Mouse (Mus musculus): ENCODE measurements at regions not wholly inside any gene's neighbourhood (a gene's known extent, or its start where the extent isn't known, plus 50 kb on each side); places are given as distances from the start of the nearest gene placed in this dataset.
"Not testable (repeated sequence)": the region's sequence is repeated elsewhere in the genome, so short reads cannot be mapped to it uniquely, and the experiment has no call there.

DNA sequence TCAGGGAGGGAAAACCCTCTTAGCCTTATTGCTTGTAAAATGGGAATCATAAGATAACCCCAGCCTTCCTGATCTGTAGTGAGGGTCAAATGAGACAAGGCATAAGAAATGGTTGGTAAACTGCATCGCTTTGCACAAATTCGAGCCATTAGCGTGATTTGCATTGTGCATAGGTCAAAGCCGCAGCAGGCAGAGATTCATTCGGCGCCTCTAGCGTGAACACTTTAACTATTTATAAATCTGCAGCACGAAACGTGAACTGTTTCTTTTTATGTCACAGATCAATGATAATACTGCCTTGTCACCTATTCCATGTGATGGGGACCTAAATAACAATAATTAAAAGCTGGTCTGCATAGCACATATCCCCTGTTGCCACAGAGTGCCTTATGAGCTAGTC is 354.9 kb downstream of the Lrig3 start:
- H3K36me3 ChIP-seq (ENCODE audit: control insufficient read depth, insufficient read depth, low read length), result no peaks in the 10 kb centered on the region
- no peak overlapping the region for H3K4me3 ChIP-seq (ENCODE audit: low read depth, low read length)
- no peaks in the 10 kb centered on the region for H3K27me3 ChIP-seq (ENCODE audit: control insufficient read depth, insufficient read depth, low read length)
- no peak for TF ChIP-seq CTCF (IDR thresholded peaks at IDR 0.05; ENCODE audit: extremely low read depth, insufficient read length, insufficient replicate concordance, low read depth, low read length)
- TF ChIP-seq POLR2A (IDR thresholded peaks at IDR 0.05; ENCODE audit: low read depth, low read length), result no peak
- no peaks in the 10 kb centered on the region for H3K4me1 ChIP-seq (ENCODE audit: control insufficient read depth, insufficient read depth, insufficient read length, low read length)
- no peak overlapping the region for H3K27ac ChIP-seq (ENCODE audit: insufficient read depth, low read depth, low read length)
- WGBS, result 84% methylated on average over 9 of the region's 9 CpGs

DNA sequence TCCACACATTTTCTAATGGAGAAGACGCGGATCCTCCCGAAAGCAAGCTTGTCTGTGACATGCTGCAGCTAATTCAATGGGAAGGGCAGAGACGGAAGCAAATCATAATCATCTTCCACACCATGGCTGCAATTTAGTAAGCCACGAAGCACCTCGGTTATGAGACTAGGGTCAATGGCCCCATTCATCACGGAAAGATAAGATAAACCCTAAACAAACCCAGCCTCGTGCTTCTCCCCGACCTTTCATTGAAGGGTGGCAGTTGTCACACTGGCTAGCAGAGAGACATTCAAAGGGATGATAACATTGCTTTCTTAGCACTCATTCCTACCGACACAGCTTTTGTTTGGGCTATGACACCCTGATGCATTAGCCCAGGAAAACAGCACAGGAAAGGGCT is 353.8 kb downstream of the Lrig3 start:
- WGBS, result 27% methylated on average over 10 of the region's 10 CpGs

DNA sequence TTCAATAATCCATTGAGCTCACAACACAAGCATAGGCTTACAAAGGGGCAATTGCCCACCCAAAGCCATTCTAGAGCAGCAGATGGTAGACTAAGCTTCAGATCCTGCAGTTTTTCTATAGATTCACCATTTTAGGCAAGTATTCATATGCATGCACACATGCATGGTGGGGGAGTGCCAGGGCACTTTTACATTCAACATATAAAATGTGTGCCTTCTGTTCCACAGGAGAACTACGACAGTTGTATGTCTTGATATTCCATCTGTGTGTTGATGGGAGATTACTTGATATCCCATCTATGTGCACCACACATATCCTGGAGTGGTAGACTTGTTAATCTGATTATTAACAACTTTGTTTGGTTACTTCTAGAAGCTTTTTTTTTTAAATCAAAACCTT is 334.0 kb downstream of the Lrig3 start:
- Histone ChIP-seq H3K4me3 (ENCODE audit: low read depth, low read length) (no peak overlapping the region), H3K27ac (ENCODE audit: insufficient read depth, low read depth, low read length) (no peak overlapping the region), H3K27me3 (ENCODE audit: control insufficient read depth, insufficient read depth, low read length) (no peaks in the 10 kb centered on the region), H3K36me3 (ENCODE audit: control insufficient read depth, insufficient read depth, low read length) (no peaks in the 10 kb centered on the region), H3K4me1 (ENCODE audit: control insufficient read depth, insufficient read depth, insufficient read length, low read length) (no peaks in the 10 kb centered on the region)
- WGBS, result 86% methylated on average over 1 of the region's 1 CpGs
- TF ChIP-seq CTCF (IDR thresholded peaks at IDR 0.05; ENCODE audit: extremely low read depth, insufficient read length, insufficient replicate concordance, low read depth, low read length), result no peak
- TF ChIP-seq POLR2A (IDR thresholded peaks at IDR 0.05; ENCODE audit: low read depth, low read length), result no peak

More for the DNA sequence above, 353.8 kb downstream of the Lrig3 start:
- no peaks in the 10 kb centered on the region for H3K27me3 ChIP-seq (ENCODE audit: control insufficient read depth, insufficient read depth, low read length)
- no peak overlapping the region for H3K27ac ChIP-seq (ENCODE audit: insufficient read depth, low read depth, low read length)
- no peaks in the 10 kb centered on the region for H3K36me3 ChIP-seq (ENCODE audit: control insufficient read depth, insufficient read depth, low read length)
- no peaks in the 10 kb centered on the region for H3K4me1 ChIP-seq (ENCODE audit: control insufficient read depth, insufficient read depth, insufficient read length, low read length)
- H3K4me3 ChIP-seq (ENCODE audit: low read depth, low read length), result no peak overlapping the region
- TF ChIP-seq POLR2A (IDR thresholded peaks at IDR 0.05; ENCODE audit: low read depth, low read length), result no peak
- no peak for TF ChIP-seq CTCF (IDR thresholded peaks at IDR 0.05; ENCODE audit: extremely low read depth, insufficient read length, insufficient replicate concordance, low read depth, low read length)

DNA sequence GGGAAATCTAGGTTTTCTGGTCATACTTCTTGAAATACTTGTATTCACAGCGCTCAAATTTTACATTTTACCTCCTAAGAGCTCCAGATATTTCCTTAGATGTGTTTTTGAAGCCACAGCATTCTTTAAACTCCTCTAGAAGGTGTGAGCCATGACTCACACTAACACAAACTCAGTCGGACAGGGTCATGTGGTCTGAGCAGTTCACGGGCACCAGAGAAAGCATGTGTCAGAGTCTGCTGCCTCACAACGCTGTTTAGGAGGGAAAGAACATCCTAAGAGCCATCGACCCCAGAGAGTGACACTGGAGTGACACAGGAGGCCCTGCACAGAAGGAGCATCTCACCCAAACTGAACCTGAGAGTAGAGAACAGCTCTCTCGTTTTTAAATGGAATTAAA is 332.2 kb downstream of the Lrig3 start:
- Histone ChIP-seq H3K4me3 (ENCODE audit: low read depth, low read length) (no peak overlapping the region), H3K4me1 (ENCODE audit: control insufficient read depth, insufficient read depth, insufficient read length, low read length) (no peaks in the 10 kb centered on the region), H3K36me3 (ENCODE audit: control insufficient read depth, insufficient read depth, low read length) (no peaks in the 10 kb centered on the region), H3K27ac (ENCODE audit: insufficient read depth, low read depth, low read length) (no peak overlapping the region), H3K27me3 (ENCODE audit: control insufficient read depth, insufficient read depth, low read length) (no peaks in the 10 kb centered on the region)
- TF ChIP-seq CTCF (IDR thresholded peaks at IDR 0.05; ENCODE audit: extremely low read depth, insufficient read length, insufficient replicate concordance, low read depth, low read length) (no peak), POLR2A (IDR thresholded peaks at IDR 0.05; ENCODE audit: low read depth, low read length) (no peak)
- 67% methylated on average over 6 of the region's 6 CpGs for WGBS

DNA sequence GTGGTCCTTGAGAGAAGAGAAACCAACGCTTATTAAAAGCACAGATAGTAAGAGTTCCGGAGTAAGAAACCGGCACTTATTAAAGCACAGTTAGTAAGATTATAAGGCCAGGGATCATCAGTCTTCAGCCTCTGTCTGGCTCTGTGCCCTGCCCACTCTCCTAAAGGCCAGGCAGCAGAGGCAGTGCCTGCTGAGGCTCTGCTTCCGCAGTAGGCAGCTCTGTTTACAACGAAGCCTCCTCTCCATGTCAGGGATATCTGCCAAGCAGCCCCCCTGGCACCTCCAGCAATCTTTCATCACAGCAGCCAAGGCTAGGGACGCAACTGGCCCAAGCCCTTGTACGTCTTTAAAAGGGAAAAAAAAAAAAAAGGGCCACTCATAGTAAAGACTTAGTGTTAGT is 329.9 kb downstream of the Lrig3 start:
- Histone ChIP-seq H3K4me3 (ENCODE audit: low read depth, low read length) (no peak overlapping the region), H3K27me3 (ENCODE audit: control insufficient read depth, insufficient read depth, low read length) (no peaks in the 10 kb centered on the region), H3K36me3 (ENCODE audit: control insufficient read depth, insufficient read depth, low read length) (no peaks in the 10 kb centered on the region), H3K4me1 (ENCODE audit: control insufficient read depth, insufficient read depth, insufficient read length, low read length) (no peaks in the 10 kb centered on the region), H3K27ac (ENCODE audit: insufficient read depth, low read depth, low read length) (no peak overlapping the region)
- WGBS, result 75% methylated on average over 7 of the region's 7 CpGs
- no peak for TF ChIP-seq POLR2A (IDR thresholded peaks at IDR 0.05; ENCODE audit: low read depth, low read length)
- TF ChIP-seq CTCF (IDR thresholded peaks at IDR 0.05; ENCODE audit: extremely low read depth, insufficient read length, insufficient replicate concordance, low read depth, low read length), result no peak

DNA sequence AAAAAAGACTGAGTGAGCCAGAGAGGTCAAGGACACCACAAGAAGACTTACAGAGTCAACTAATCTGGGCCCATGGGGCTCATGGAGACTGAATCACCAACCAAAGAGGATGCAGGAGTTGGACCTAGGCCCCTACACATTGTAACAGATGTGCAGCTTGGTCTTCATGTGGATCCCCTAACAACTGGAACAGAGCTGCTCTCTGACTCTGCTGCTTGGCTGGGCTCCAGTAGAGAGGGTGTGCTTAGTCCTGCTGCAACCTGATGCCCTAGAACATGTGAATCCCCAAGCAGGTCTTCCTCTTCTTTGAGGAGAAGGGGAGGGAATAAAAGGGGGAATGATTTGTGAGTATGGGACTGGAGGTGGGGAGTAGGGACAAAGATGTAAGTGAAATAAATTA is 325.8 kb downstream of the Lrig3 start:
- Histone ChIP-seq H3K27me3 (ENCODE audit: control insufficient read depth, insufficient read depth, low read length) (no peaks in the 10 kb centered on the region), H3K27ac (ENCODE audit: insufficient read depth, low read depth, low read length) (no peak overlapping the region), H3K4me1 (ENCODE audit: control insufficient read depth, insufficient read depth, insufficient read length, low read length) (no peaks in the 10 kb centered on the region), H3K36me3 (ENCODE audit: control insufficient read depth, insufficient read depth, low read length) (no peaks in the 10 kb centered on the region), H3K4me3 (ENCODE audit: low read depth, low read length) (no peak overlapping the region)
- no peak for TF ChIP-seq POLR2A (IDR thresholded peaks at IDR 0.05; ENCODE audit: low read depth, low read length)
- TF ChIP-seq CTCF (IDR thresholded peaks at IDR 0.05; ENCODE audit: extremely low read depth, insufficient read length, insufficient replicate concordance, low read depth, low read length), result no peak

DNA sequence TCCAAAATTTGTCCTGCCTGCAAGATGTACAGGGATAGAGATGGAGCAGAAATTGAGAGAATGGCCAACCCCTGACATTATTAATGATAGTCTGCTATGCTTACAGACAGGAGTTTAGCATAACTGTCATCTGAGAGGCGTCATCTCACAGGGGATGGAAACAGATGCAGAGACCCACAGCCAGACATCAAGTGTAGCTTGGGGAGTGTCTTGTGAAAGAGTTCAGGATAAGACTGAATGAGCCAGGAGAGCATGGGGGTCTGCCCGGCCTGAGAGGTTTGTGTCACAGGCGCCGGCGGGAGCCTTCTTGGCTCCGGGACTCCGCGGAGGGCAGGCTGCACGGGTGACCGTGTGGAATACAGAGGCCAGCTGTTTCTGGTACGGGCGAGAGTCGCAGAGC is 319.1 kb downstream of the Lrig3 start:
- H3K27ac ChIP-seq (ENCODE audit: insufficient read depth, low read depth, low read length); H3K36me3 ChIP-seq (ENCODE audit: control insufficient read depth, insufficient read depth, low read length); H3K27me3 ChIP-seq (ENCODE audit: control insufficient read depth, insufficient read depth, low read length); H3K4me3 ChIP-seq (ENCODE audit: low read depth, low read length); H3K4me1 ChIP-seq (ENCODE audit: control insufficient read depth, insufficient read depth, insufficient read length, low read length): not testable (repeated sequence)
- 94% methylated on average over 10 of the region's 13 CpGs for WGBS

DNA sequence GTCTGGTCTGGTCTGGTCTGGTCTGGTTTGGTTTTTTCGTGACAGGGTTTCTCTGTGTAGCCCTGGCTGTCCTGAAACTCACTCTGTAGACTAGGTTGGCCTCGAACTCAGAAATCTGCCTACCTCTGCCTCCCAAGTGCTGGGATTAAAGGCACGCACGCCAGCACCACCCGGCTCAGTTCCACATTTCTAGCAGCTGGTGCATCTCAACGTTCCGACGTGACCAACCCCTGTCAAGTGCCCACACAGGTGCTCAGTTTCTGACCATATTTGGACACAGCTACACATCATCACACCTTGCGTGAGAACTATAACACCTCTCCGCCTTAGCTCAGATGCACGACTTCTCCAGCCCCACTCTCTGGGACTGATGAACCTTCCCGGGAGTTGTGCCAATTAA is 304.4 kb downstream of the Lrig3 start:
- WGBS, result 91% methylated on average over 12 of the region's 12 CpGs
- H3K27ac ChIP-seq (ENCODE audit: insufficient read depth, low read depth, low read length), result no peak overlapping the region
- no peaks in the 10 kb centered on the region for H3K4me1 ChIP-seq (ENCODE audit: control insufficient read depth, insufficient read depth, insufficient read length, low read length)
- H3K27me3 ChIP-seq (ENCODE audit: control insufficient read depth, insufficient read depth, low read length), result no peaks in the 10 kb centered on the region
- no peaks in the 10 kb centered on the region for H3K36me3 ChIP-seq (ENCODE audit: control insufficient read depth, insufficient read depth, low read length)
- H3K4me3 ChIP-seq (ENCODE audit: low read depth, low read length), result no peak overlapping the region
- TF ChIP-seq CTCF (IDR thresholded peaks at IDR 0.05; ENCODE audit: extremely low read depth, insufficient read length, insufficient replicate concordance, low read depth, low read length), result no peak
- TF ChIP-seq POLR2A (IDR thresholded peaks at IDR 0.05; ENCODE audit: low read depth, low read length), result no peak
